Mouse (Mus musculus): ENCODE measurements around the gene Atxn2l. TPM values are rescaled to one million over a fixed set of nuclear protein-coding genes. Genes with fewer than 3 reads are reported as not detected.

Gene Atxn2l
- polyA plus RNA-seq, 1 experiment from 2014 or later, result 55.1 TPM

DNA sequence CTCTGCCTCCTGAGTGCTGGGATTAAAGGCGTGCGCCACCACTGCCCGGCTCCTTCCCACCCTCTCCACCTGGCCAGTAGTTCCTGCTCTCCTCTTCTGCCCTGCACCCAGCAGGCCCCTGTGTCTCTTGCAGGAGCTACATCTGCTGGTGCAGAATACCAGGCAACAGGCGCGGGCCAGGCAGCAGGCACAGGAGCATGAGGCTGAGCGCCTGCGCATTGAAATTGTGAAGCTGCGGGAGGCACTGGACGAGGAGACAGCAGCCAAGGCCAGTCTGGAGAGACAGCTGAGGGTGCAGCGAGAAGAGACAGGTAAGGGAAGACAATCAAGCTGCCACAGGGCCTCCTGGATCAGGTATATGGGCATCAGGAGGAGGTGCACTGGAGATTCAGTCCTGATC lies 59.2 kb downstream of the Atxn2l start:
- no peaks in the 10 kb centered on the region; the same call in 1 of the 2 replicates for H3K36me3 ChIP-seq (ENCODE audit: control insufficient read depth, insufficient read depth, low read length)
- no peak overlapping the region for H3K4me2 ChIP-seq (replicated peaks; ENCODE audit: low read depth, low read length)
- no peaks in the 10 kb centered on the region for H3K27me3 ChIP-seq (ENCODE audit: control insufficient read depth, insufficient read depth, low read length)
- no peak overlapping the region for H3K4me3 ChIP-seq (ENCODE audit: low read depth, low read length)
- H3K9ac ChIP-seq (ENCODE audit: low read depth, low read length), result no peak overlapping the region
- H3K27ac ChIP-seq (ENCODE audit: low read depth, low read length), result no peak overlapping the region
- no peak for ATAC-seq (ENCODE audit: low FRiP score)
- no peaks in the 10 kb centered on the region for H3K9me3 ChIP-seq (ENCODE audit: control insufficient read depth, low read length)
- DNase-seq (ENCODE audit: low spot score), result no peak
- 92% methylated on average over 10 of the region's 10 CpGs for WGBS
- no peaks in the 10 kb centered on the region for H3K4me1 ChIP-seq (replicated peaks; ENCODE audit: control insufficient read depth, insufficient read depth, low read length)

Other genes with a start within 250 kb of the Atxn2l start
- gene Sbk1, start 230.8 kb downstream of the Atxn2l start, polyA plus RNA-seq (2014; fragmentation: Nextera tagmentation; extraction: Ambion mirVana), result 137 and 161 TPM in 2 replicates
- gene Lat, start 133.9 kb downstream of the Atxn2l start, polyA plus RNA-seq (2014; fragmentation: Nextera tagmentation; extraction: Ambion mirVana), result 1.9 and 3.0 TPM in 2 replicates
- 36.0 and 39.3 TPM in 2 replicates for gene Spns1, start 126.0 kb downstream of the Atxn2l start, polyA plus RNA-seq (2014; fragmentation: Nextera tagmentation; extraction: Ambion mirVana)
- gene Nfatc2ip, start 106.7 kb downstream of the Atxn2l start, polyA plus RNA-seq (2014; fragmentation: Nextera tagmentation; extraction: Ambion mirVana), result 4.8 and 5.2 TPM in 2 replicates
- gene Cd19, start 88.5 kb downstream of the Atxn2l start, polyA plus RNA-seq (2014; fragmentation: Nextera tagmentation; extraction: Ambion mirVana), result not detected in 2 replicates
- 19.5 and 20.2 TPM in 2 replicates for gene Rabep2, start 74.7 kb downstream of the Atxn2l start, polyA plus RNA-seq (2014; fragmentation: Nextera tagmentation; extraction: Ambion mirVana)
- 2.7 and 3.0 TPM in 2 replicates for gene Atp2a1, start 40.3 kb downstream of the Atxn2l start, polyA plus RNA-seq (2014; fragmentation: Nextera tagmentation; extraction: Ambion mirVana)
- gene Sh2b1, start 28.0 kb downstream of the Atxn2l start, polyA plus RNA-seq (2014; fragmentation: Nextera tagmentation; extraction: Ambion mirVana), result 38.0 and 41.0 TPM in 2 replicates
- gene Tufm, start 16.1 kb downstream of the Atxn2l start, polyA plus RNA-seq (2014; fragmentation: Nextera tagmentation; extraction: Ambion mirVana), result 140 and 147 TPM in 2 replicates
- 187 and 194 TPM in 2 replicates for gene Eif3c, start 63.0 kb upstream of the Atxn2l start, polyA plus RNA-seq (2014; fragmentation: Nextera tagmentation; extraction: Ambion mirVana)
- gene Apobr, start 81.5 kb upstream of the Atxn2l start, polyA plus RNA-seq (2014; fragmentation: Nextera tagmentation; extraction: Ambion mirVana), result 0.35 and 0.71 TPM in 2 replicates
- gene Cln3, start 82.4 kb upstream of the Atxn2l start, polyA plus RNA-seq (2014; fragmentation: Nextera tagmentation; extraction: Ambion mirVana), result 25.5 and 26.7 TPM in 2 replicates
- gene Il27, start 91.5 kb upstream of the Atxn2l start, polyA plus RNA-seq (2014; fragmentation: Nextera tagmentation; extraction: Ambion mirVana), result not detected in 2 replicates
- gene Nupr1, start 127.4 kb upstream of the Atxn2l start, polyA plus RNA-seq (2014; fragmentation: Nextera tagmentation; extraction: Ambion mirVana), result 1.3 and 2.4 TPM in 2 replicates
- gene Sgf29, start 145.9 kb upstream of the Atxn2l start, polyA plus RNA-seq (2014; fragmentation: Nextera tagmentation; extraction: Ambion mirVana), result 44.8 and 49.3 TPM in 2 replicates
- 0.25 and 0.52 TPM in 2 replicates for gene Sult1a1, start 173.0 kb upstream of the Atxn2l start, polyA plus RNA-seq (2014; fragmentation: Nextera tagmentation; extraction: Ambion mirVana)
- gene Bola2, start 192.0 kb upstream of the Atxn2l start, polyA plus RNA-seq (2014; fragmentation: Nextera tagmentation; extraction: Ambion mirVana), result 164 and 176 TPM in 2 replicates
- gene Slx1b, start 192.3 kb upstream of the Atxn2l start, polyA plus RNA-seq (2014; fragmentation: Nextera tagmentation; extraction: Ambion mirVana), result 9.8 and 10.7 TPM in 2 replicates
- 45.3 and 47.8 TPM in 2 replicates for gene Coro1a, start 204.3 kb upstream of the Atxn2l start, polyA plus RNA-seq (2014; fragmentation: Nextera tagmentation; extraction: Ambion mirVana)